Mouse (Mus musculus): ENCODE measurements around the gene Rpl10.

DNA sequence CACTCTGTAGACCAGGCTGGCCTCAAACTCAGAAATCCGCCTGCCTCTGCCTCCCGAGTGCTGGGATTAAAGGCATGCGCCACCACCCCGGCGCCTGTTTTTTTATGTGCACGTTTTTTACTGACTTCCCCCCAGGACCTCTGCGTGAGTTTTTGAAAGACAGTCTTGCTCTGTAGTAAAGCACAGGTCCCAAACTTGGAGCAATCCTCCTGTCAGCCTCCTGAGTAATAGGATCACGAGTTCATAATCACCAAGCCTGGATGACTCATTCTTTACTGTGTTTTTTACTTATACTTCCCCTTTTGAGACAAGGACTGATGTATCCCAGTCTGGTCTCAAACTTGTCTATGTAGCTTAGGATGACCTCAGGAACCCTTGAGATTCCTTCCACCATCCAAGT is 7.3 kb downstream of the Rpl10 start:
- TF ChIP-seq CTCF (IDR thresholded peaks at IDR 0.05; ENCODE audit: low read depth), result no peak
- no peak for TF ChIP-seq EP300 (IDR thresholded peaks at IDR 0.05; ENCODE audit: low read depth)
